Mouse (Mus musculus): ENCODE measurements around the gene Cd300ld5. TPM values are rescaled to one million over a fixed set of nuclear protein-coding genes. Genes with fewer than 3 reads are reported as not detected.

Gene Cd300ld5
- polyA plus RNA-seq (2014; fragmentation: Illumina TruSeq; extraction: RNeasy Lipid Tissue Mini Kit (QIAGEN cat#74804); ENCODE audit: low read depth, low replicate concordance): 7.2 TPM

GRCm38 (mm10) chr11:115037669-115038068 is at the start of gene Cd300ld5:
Gene Cd300ld5, minus strand, starts transcription at chr11:115037769.

DNA sequence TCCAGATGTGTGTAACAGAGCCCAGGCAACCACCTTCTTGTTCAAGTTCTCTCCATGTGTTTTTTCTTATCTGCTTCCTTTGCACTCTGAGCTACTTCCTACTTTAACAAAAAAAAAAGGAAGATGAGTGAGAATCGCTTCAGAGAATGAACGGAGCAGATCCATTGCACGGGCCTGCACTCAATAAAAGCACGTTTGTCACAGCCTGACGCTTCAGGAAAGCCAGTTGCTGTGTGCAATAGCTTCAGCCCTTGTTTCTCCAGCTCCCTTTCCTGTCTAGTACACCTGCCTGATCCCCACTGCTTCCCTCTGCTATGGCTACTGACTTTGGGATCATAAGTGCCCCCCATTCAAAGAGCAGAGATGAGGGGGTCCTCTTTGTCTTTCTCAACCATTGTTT is 24.5 kb upstream of the Cd300ld5 start, which contains the start of gene Cd300e:
Gene Cd300e (minus strand): TSS at position 101 of the 400 bp plus-strand sequence.

DNA sequence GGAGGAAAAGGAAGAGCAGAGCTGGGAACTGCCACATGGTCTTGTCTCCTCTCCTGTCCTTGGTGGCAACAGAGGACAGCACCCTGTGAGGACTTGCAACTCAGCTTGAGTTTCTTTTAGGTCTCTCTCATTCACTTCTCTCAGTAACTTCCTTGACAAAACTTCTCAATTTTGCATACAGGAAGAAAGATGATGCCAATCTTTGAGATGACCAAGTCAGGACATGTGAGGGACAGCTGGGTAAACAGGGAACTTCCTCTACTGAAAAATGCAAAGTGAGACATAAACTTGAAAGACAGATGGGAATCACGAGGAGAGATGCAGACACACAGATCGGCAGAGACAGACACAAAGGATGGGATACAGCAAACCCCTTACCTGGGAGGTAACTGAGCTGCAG is 10.7 kb upstream of the Cd300ld5 start, which contains the start of gene Cd300ld3:
Gene Cd300ld3 (minus strand): TSS at position 151 of the 400 bp plus-strand sequence.

GRCm38 (mm10) chr11:115026912-115027311 is 10.7 kb downstream of the Cd300ld5 start, which contains the start of gene Cd300ld4:
Gene Cd300ld4, minus strand, starts transcription at chr11:115027012.

DNA sequence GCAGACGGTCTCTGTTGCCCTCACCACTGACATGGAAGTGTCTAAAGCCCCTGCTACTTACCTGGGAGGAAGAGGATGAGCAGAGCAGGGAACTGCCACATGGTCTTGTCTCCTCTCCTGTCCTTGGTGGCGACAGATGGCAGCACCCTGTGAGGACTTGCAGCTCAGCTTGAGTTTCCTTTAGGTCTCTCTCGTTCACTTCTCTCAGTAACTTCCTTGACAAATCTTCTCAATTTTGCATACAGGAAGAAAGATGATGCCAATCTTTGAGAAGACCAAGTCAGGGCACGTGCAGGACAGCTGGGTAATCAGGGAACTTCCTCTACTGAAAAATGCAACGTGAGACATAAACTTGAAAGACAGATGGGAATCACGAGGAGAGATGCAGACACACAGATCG is 21.5 kb downstream of the Cd300ld5 start, which contains the start of gene Cd300ld2:
Gene Cd300ld2 (minus strand): TSS at position 101 of the 400 bp plus-strand sequence.

DNA sequence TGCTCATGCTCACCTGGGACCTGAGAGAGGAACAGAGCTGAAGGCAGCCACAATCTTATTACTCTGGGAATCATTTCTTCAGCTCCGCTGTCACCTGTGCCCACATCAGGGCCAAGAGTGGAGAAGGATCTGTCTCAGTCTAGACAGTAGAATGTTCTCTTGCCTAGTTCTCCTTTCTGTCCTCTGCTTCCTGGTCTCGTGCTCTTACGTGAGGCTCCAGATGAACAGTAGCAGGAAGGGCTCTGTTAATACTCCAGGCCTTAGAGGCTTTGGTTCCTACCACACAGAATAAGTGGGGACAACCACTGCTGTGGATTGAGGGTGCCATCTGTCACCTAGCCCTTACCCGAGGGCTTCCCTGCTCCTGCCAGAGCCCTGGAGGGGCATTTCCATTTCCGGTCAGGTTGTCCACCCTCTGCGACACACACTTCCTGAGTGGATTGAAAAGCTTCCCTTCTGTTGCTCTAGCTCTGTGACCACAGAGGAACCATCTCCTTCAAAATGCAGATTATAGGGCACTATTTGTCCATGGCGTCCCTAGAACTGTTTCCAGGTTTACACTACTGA is 36.0 kb downstream of the Cd300ld5 start, which contains the start of gene Cd300c2:
Gene Cd300c2 (minus strand): TSS at position 407 of the 567 bp plus-strand sequence.

DNA sequence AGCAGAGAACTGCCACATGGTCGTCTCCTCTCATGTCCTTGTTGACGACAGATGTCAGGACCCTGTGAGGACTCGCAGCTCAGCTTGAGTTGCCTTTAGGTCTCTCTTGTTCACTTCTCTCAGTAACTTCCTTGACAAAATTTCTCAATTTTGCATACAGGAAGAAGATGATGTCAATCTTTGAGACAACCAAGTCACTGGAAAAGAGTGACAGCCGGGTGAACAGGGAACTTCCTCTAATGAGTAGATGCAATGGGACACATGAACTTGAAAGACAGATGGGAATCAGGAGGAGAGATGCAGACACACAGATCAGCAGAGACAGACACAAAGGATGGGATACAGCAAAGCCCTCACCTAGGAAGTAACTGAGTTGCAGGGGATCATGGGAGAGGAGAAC is 47.8 kb downstream of the Cd300ld5 start, which contains the start of gene Cd300ld:
Gene Cd300ld (minus strand): TSS at position 130 of the 400 bp plus-strand sequence.

Other genes starting within 250 kb of the Cd300ld5 start
- 2.4 TPM for gene Btbd17, start 241.8 kb downstream of the Cd300ld5 start, polyA plus RNA-seq (2014; fragmentation: Illumina TruSeq; extraction: RNeasy Lipid Tissue Mini Kit (QIAGEN cat#74804); ENCODE audit: low read depth, low replicate concordance)
- 0.29 TPM for gene Gpr142, start 238.8 kb downstream of the Cd300ld5 start, polyA plus RNA-seq (2014; fragmentation: Illumina TruSeq; extraction: RNeasy Lipid Tissue Mini Kit (QIAGEN cat#74804); ENCODE audit: low read depth, low replicate concordance)
- gene Gprc5c, start 186.6 kb downstream of the Cd300ld5 start, polyA plus RNA-seq (2014; fragmentation: Illumina TruSeq; extraction: RNeasy Lipid Tissue Mini Kit (QIAGEN cat#74804); ENCODE audit: low read depth, low replicate concordance): 71.0 TPM
- gene Cd300a, start 147.7 kb downstream of the Cd300ld5 start, polyA plus RNA-seq (2014; fragmentation: Illumina TruSeq; extraction: RNeasy Lipid Tissue Mini Kit (QIAGEN cat#74804); ENCODE audit: low read depth, low replicate concordance): 8.6 TPM
- 5.1 TPM for gene Cd300lb, start 103.4 kb downstream of the Cd300ld5 start, polyA plus RNA-seq (2014; fragmentation: Illumina TruSeq; extraction: RNeasy Lipid Tissue Mini Kit (QIAGEN cat#74804); ENCODE audit: low read depth, low replicate concordance)
- not detected for gene Cd300c, start 68.6 kb downstream of the Cd300ld5 start, polyA plus RNA-seq (2014; fragmentation: Illumina TruSeq; extraction: RNeasy Lipid Tissue Mini Kit (QIAGEN cat#74804); ENCODE audit: low read depth, low replicate concordance)
- gene Cd300ld, start 47.8 kb downstream of the Cd300ld5 start, polyA plus RNA-seq (2014; fragmentation: Illumina TruSeq; extraction: RNeasy Lipid Tissue Mini Kit (QIAGEN cat#74804); ENCODE audit: low read depth, low replicate concordance): 5.6 TPM
- 6.4 TPM for gene Cd300c2, start 35.9 kb downstream of the Cd300ld5 start, polyA plus RNA-seq (2014; fragmentation: Illumina TruSeq; extraction: RNeasy Lipid Tissue Mini Kit (QIAGEN cat#74804); ENCODE audit: low read depth, low replicate concordance)
- not detected for gene Cd300ld2, start 21.6 kb downstream of the Cd300ld5 start, polyA plus RNA-seq (2014; fragmentation: Illumina TruSeq; extraction: RNeasy Lipid Tissue Mini Kit (QIAGEN cat#74804); ENCODE audit: low read depth, low replicate concordance)
- gene Cd300ld4, start 10.8 kb downstream of the Cd300ld5 start, polyA plus RNA-seq (2014; fragmentation: Illumina TruSeq; extraction: RNeasy Lipid Tissue Mini Kit (QIAGEN cat#74804); ENCODE audit: low read depth, low replicate concordance): 5.1 TPM
- gene Cd300ld3, start 10.6 kb upstream of the Cd300ld5 start, polyA plus RNA-seq (2014; fragmentation: Illumina TruSeq; extraction: RNeasy Lipid Tissue Mini Kit (QIAGEN cat#74804); ENCODE audit: low read depth, low replicate concordance): 17.1 TPM
- not detected for gene Cd300e, start 24.4 kb upstream of the Cd300ld5 start, polyA plus RNA-seq (2014; fragmentation: Illumina TruSeq; extraction: RNeasy Lipid Tissue Mini Kit (QIAGEN cat#74804); ENCODE audit: low read depth, low replicate concordance)
- gene Rab37, start 53.7 kb upstream of the Cd300ld5 start, polyA plus RNA-seq (2014; fragmentation: Illumina TruSeq; extraction: RNeasy Lipid Tissue Mini Kit (QIAGEN cat#74804); ENCODE audit: low read depth, low replicate concordance): 0.61 TPM
- 0.52 TPM for gene Cd300lf, start 96.2 kb upstream of the Cd300ld5 start, polyA plus RNA-seq (2014; fragmentation: Illumina TruSeq; extraction: RNeasy Lipid Tissue Mini Kit (QIAGEN cat#74804); ENCODE audit: low read depth, low replicate concordance)
- gene Slc9a3r1, start 125.6 kb upstream of the Cd300ld5 start, polyA plus RNA-seq (2014; fragmentation: Illumina TruSeq; extraction: RNeasy Lipid Tissue Mini Kit (QIAGEN cat#74804); ENCODE audit: low read depth, low replicate concordance): 73.1 TPM
- gene Tmem104, start 149.7 kb upstream of the Cd300ld5 start, polyA plus RNA-seq (2014; fragmentation: Illumina TruSeq; extraction: RNeasy Lipid Tissue Mini Kit (QIAGEN cat#74804); ENCODE audit: low read depth, low replicate concordance): 8.6 TPM
- 37.4 TPM for gene Nat9, start 150.1 kb upstream of the Cd300ld5 start, polyA plus RNA-seq (2014; fragmentation: Illumina TruSeq; extraction: RNeasy Lipid Tissue Mini Kit (QIAGEN cat#74804); ENCODE audit: low read depth, low replicate concordance)
- gene Grin2c, start 229.5 kb upstream of the Cd300ld5 start, polyA plus RNA-seq (2014; fragmentation: Illumina TruSeq; extraction: RNeasy Lipid Tissue Mini Kit (QIAGEN cat#74804); ENCODE audit: low read depth, low replicate concordance): not detected
- gene Fdxr, start 239.3 kb upstream of the Cd300ld5 start, polyA plus RNA-seq (2014; fragmentation: Illumina TruSeq; extraction: RNeasy Lipid Tissue Mini Kit (QIAGEN cat#74804); ENCODE audit: low read depth, low replicate concordance): 9.3 TPM